Mouse (Mus musculus): Measurements from ENCODE around the gene Ubap2. TPM values are rescaled to one million over a fixed set of nuclear protein-coding genes. Genes with fewer than 3 reads are reported as not detected.

Ubap2 gene
- polyA plus RNA-seq (2017; shearing (Covaris generic)): 10 to 100 TPM; 52.1 to 66.8 TPM

GRCm38 (mm10) chr4:41274980-41275850 is at the start of gene Ubap2:
Ubap2 (minus strand) TSS chr4:41275144.

DNA sequence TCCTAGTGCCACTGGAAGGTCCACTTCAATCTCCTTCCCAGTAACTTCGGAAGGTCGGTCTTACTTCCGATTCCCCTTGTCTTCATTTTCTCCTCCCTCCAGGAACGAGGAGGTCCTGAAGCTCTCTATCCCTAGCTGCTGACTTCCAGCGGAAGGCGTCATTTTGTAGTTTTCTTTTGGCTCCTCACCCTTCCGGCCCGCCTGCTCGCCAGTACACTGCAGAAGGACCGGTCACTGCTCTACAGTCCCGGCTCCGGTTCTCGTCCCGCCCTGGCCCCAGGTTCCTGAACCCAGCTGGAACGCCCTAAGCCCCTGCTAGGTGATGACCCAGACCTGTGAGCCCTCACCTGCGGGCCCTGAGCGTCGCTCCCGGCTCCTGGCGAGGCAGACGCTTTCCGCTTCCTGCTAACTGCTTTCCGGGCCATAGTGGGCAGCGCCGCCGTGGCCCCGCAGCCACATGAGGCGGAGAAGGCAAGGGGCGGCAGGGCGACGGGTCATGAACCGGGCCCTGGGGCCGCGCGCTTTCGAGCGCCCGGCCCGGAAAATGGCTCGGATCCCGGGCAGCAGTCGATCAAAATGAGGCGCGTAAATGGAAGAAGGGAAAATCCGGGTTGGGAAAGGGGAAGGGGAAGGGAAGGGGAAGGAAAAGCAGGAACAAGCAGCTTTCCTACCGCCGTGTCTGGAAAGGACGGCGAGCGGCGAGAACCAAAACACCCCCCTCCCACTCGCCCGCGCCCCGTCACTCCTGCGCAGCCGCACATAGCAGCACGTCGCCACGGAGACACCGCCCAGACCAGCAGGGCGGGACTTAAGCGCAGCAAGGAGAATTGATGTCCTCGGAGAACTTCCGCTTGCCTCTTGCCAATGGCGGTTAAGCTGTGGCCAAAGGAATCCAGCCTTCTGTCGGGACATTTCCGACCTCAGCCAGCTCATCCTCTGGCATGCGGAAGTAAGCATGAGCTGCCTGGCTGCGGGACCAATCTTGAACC is 39.5 kb upstream of the Ubap2 start, which contains the start of gene Dcaf12:
TSS of gene Dcaf12 (minus strand) at position 749 of the 989 bp plus-strand sequence.

Other genes starting within 250 kb of the Ubap2 start
- gene Aqp7, start 227.0 kb downstream of the Ubap2 start, polyA plus RNA-seq (2017; shearing (Covaris generic)): under 1 TPM; 0.37 to 0.44 TPM
- gene Aqp3, start 177.0 kb downstream of the Ubap2 start, polyA plus RNA-seq (2017; shearing (Covaris generic)): 10 to 100 TPM; 12.6 to 20.1 TPM
- 10 to 100 TPM; 41.8 to 45.2 TPM for gene Nol6, start 150.7 kb downstream of the Ubap2 start, polyA plus RNA-seq (2017; shearing (Covaris generic))
- 100 to 1,000 TPM; 133 to 136 TPM for gene Ube2r2, start 139.4 kb downstream of the Ubap2 start, polyA plus RNA-seq (2017; shearing (Covaris generic))
- gene Dcaf12, start 39.7 kb upstream of the Ubap2 start, polyA plus RNA-seq (2017; shearing (Covaris generic)): 10 to 100 TPM; 66.3 to 94.5 TPM
- 10 to 100 TPM; 76.2 to 83.2 TPM for gene Ubap1, start 73.9 kb upstream of the Ubap2 start, polyA plus RNA-seq (2017; shearing (Covaris generic))
- 1 to 10 TPM; 1.3 to 3.7 TPM for gene Kif24, start 189.7 kb upstream of the Ubap2 start, polyA plus RNA-seq (2017; shearing (Covaris generic))
- 10 to 100 TPM; 17.7 to 20.1 TPM for gene Nudt2, start 190.0 kb upstream of the Ubap2 start, polyA plus RNA-seq (2017; shearing (Covaris generic))
- gene AI464131, start 227.9 kb upstream of the Ubap2 start, polyA plus RNA-seq (2017; shearing (Covaris generic)): 1 to 10 TPM in 1 of 2 experiments, under 1 TPM in 1; 0.60 to 2.9 TPM
- not detected for gene 1110017D15Rik, start 242.2 kb upstream of the Ubap2 start, polyA plus RNA-seq (2017; shearing (Covaris generic))

Data from inflammation-experienced regulatory T-cells (primary cell).